Mouse (Mus musculus) ES-Bruce4 (cell line): Measurements from ENCODE around the gene Vps8.

Experiments used
- CTCF ChIP-seq: IDR thresholded peaks from one replicate; pipeline ENCODE4 v1.8.1; 2011; ENCODE audit warnings: low read depth, low read length
- EP300 ChIP-seq: IDR thresholded peaks from 2 replicates; pipeline ENCODE4 v1.6.1; 2011; ENCODE audit warnings: low read depth, low read length; ENCODE audit not compliant: insufficient read depth

DNA sequence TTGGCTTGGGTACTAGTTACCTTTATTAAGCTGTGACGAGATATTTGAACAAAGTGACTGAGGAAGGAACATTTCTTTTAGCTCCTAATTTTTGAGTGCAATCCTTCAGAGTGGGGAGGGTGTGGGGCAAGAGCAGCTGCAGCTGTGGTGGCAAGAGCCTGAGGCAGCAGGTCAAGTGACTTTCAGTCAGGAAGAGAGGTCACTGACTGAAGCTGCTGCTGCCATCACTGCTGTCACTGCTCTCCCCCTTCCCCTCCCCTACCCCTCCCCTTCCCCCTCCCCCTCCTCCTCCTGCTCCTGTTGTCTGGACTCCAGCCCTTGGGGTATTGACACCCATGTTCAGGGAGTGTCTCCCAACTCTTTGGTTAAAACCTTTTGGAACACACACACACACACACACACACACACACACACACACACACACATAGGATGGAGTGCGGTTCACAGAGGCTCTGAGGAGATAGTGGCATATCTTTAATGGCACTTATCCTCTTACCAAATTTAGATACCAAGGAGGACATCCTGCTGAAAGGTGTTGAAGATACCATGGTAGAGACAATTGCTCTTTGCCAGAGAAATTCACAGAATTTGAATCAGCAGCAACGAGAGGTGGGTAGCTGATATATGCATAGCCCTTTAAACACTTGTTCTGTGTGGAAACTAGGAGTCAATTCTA, 139.8 kb downstream of the Vps8 start:
- TF ChIP-seq EP300 (no peak), CTCF (no peak)
